Mouse (Mus musculus): ENCODE measurements around the gene Cd6. TPM values are rescaled to one million over a fixed set of nuclear protein-coding genes. Genes with fewer than 3 reads are reported as not detected.

Cd6 gene
- polyA plus RNA-seq, 1 experiment, result not detected

- 93% methylated on average over 5 of the region's 5 CpGs for WGBS
- no peak for TF ChIP-seq CTCF (IDR thresholded peaks at IDR 0.05; ENCODE audit: insufficient read depth, low read depth, low read length)
- no peak for TF ChIP-seq POLR2A (IDR thresholded peaks at IDR 0.05; ENCODE audit: insufficient read depth, low read depth, low read length)
- H3K4me3 ChIP-seq (ENCODE audit: insufficient read depth, low read depth, low read length), result no peak overlapping the region
- H3K4me1 ChIP-seq (ENCODE audit: control insufficient read depth, insufficient read depth, low read length), result no peaks in the 10 kb centered on the region
- no peak overlapping the region for H3K27ac ChIP-seq (ENCODE audit: insufficient read depth, low read depth, low read length)
These were observed 77.2 kb downstream of the Cd6 start for GRCm38 (mm10) chr19:10752646-10753045.

- WGBS, result 88% methylated on average over 6 of the region's 6 CpGs
- Histone ChIP-seq H3K4me1 (ENCODE audit: control insufficient read depth, insufficient read depth, low read length) (no peaks in the 10 kb centered on the region), H3K4me3 (ENCODE audit: insufficient read depth, low read depth, low read length) (no peak overlapping the region), H3K27ac (ENCODE audit: insufficient read depth, low read depth, low read length) (no peak overlapping the region)
- TF ChIP-seq POLR2A (IDR thresholded peaks at IDR 0.05; ENCODE audit: insufficient read depth, low read depth, low read length) (no peak), CTCF (IDR thresholded peaks at IDR 0.05; ENCODE audit: insufficient read depth, low read depth, low read length) (no peak)
These were observed 77.8 kb downstream of the Cd6 start for GRCm38 (mm10) chr19:10752106-10752505.

- TF ChIP-seq POLR2A (IDR thresholded peaks at IDR 0.05; ENCODE audit: insufficient read depth, low read depth, low read length) (no peak), CTCF (IDR thresholded peaks at IDR 0.05; ENCODE audit: insufficient read depth, low read depth, low read length) (no peak)
- no peaks in the 10 kb centered on the region for H3K4me1 ChIP-seq (ENCODE audit: control insufficient read depth, insufficient read depth, low read length)
- WGBS, result 85% methylated on average over 1 of the region's 1 CpGs
- H3K27ac ChIP-seq (ENCODE audit: insufficient read depth, low read depth, low read length), result no peak overlapping the region
- no peak overlapping the region for H3K4me3 ChIP-seq (ENCODE audit: insufficient read depth, low read depth, low read length)
These were observed 78.3 kb downstream of the Cd6 start for GRCm38 (mm10) chr19:10751607-10752006.

GRCm38 (mm10) chr19:10750161-10750560 is 79.7 kb downstream of the Cd6 start:
- no peak for TF ChIP-seq CTCF (IDR thresholded peaks at IDR 0.05; ENCODE audit: insufficient read depth, low read depth, low read length)
- WGBS, result 92% methylated on average over 6 of the region's 6 CpGs
- H3K4me1 ChIP-seq (ENCODE audit: control insufficient read depth, insufficient read depth, low read length), result no peaks in the 10 kb centered on the region
- no peak overlapping the region for H3K27ac ChIP-seq (ENCODE audit: insufficient read depth, low read depth, low read length)
- no peak overlapping the region for H3K4me3 ChIP-seq (ENCODE audit: insufficient read depth, low read depth, low read length)

GRCm38 (mm10) chr19:10749295-10749694 is 80.6 kb downstream of the Cd6 start:
- 88% methylated on average over 6 of the region's 6 CpGs for WGBS
- no peaks in the 10 kb centered on the region for H3K4me1 ChIP-seq (ENCODE audit: control insufficient read depth, insufficient read depth, low read length)
- no peak for TF ChIP-seq POLR2A (IDR thresholded peaks at IDR 0.05; ENCODE audit: insufficient read depth, low read depth, low read length)
- TF ChIP-seq CTCF (IDR thresholded peaks at IDR 0.05; ENCODE audit: insufficient read depth, low read depth, low read length), result no peak
- H3K27ac ChIP-seq (ENCODE audit: insufficient read depth, low read depth, low read length), result no peak overlapping the region
- no peak overlapping the region for H3K4me3 ChIP-seq (ENCODE audit: insufficient read depth, low read depth, low read length)

- H3K4me3 ChIP-seq (ENCODE audit: insufficient read depth, low read depth, low read length), result no peak overlapping the region
- 66% methylated on average over 11 of the region's 11 CpGs for WGBS
- TF ChIP-seq POLR2A (IDR thresholded peaks at IDR 0.05; ENCODE audit: insufficient read depth, low read depth, low read length) (no peak), CTCF (IDR thresholded peaks at IDR 0.05; ENCODE audit: insufficient read depth, low read depth, low read length) (no peak)
- no peaks in the 10 kb centered on the region for H3K4me1 ChIP-seq (ENCODE audit: control insufficient read depth, insufficient read depth, low read length)
- no peak overlapping the region for H3K27ac ChIP-seq (ENCODE audit: insufficient read depth, low read depth, low read length)
These were observed 81.3 kb downstream of the Cd6 start for GRCm38 (mm10) chr19:10748401-10749102.

- Histone ChIP-seq H3K27ac (ENCODE audit: insufficient read depth, low read depth, low read length) (no peak overlapping the region), H3K4me3 (ENCODE audit: insufficient read depth, low read depth, low read length) (no peak overlapping the region), H3K4me1 (ENCODE audit: control insufficient read depth, insufficient read depth, low read length) (no peaks in the 10 kb centered on the region)
- TF ChIP-seq CTCF (IDR thresholded peaks at IDR 0.05; ENCODE audit: insufficient read depth, low read depth, low read length) (no peak), POLR2A (IDR thresholded peaks at IDR 0.05; ENCODE audit: insufficient read depth, low read depth, low read length) (no peak)
- WGBS, result 94% methylated on average over 6 of the region's 6 CpGs
These were observed 82.1 kb downstream of the Cd6 start for GRCm38 (mm10) chr19:10747718-10748117.

- H3K4me1 ChIP-seq (ENCODE audit: control insufficient read depth, insufficient read depth, low read length), result no peaks in the 10 kb centered on the region
- H3K4me3 ChIP-seq (ENCODE audit: insufficient read depth, low read depth, low read length), result no peak overlapping the region
- 84% methylated on average over 7 of the region's 7 CpGs for WGBS
- no peak for TF ChIP-seq POLR2A (IDR thresholded peaks at IDR 0.05; ENCODE audit: insufficient read depth, low read depth, low read length)
- no peak for TF ChIP-seq CTCF (IDR thresholded peaks at IDR 0.05; ENCODE audit: insufficient read depth, low read depth, low read length)
- no peak overlapping the region for H3K27ac ChIP-seq (ENCODE audit: insufficient read depth, low read depth, low read length)
These were observed 82.7 kb downstream of the Cd6 start for GRCm38 (mm10) chr19:10747182-10747581.

- H3K4me1 ChIP-seq (ENCODE audit: control insufficient read depth, insufficient read depth, low read length), result no peaks in the 10 kb centered on the region
- WGBS, result 83% methylated on average over 3 of the region's 3 CpGs
- H3K27ac ChIP-seq (ENCODE audit: insufficient read depth, low read depth, low read length), result no peak overlapping the region
- no peak overlapping the region for H3K4me3 ChIP-seq (ENCODE audit: insufficient read depth, low read depth, low read length)
- TF ChIP-seq POLR2A (IDR thresholded peaks at IDR 0.05; ENCODE audit: insufficient read depth, low read depth, low read length) (no peak), CTCF (IDR thresholded peaks at IDR 0.05; ENCODE audit: insufficient read depth, low read depth, low read length) (no peak)
These were observed 87.3 kb downstream of the Cd6 start for GRCm38 (mm10) chr19:10742565-10742964.
